Mouse (Mus musculus): Measurements from ENCODE around the gene Sprtn. TPM values are rescaled to one million over a fixed set of nuclear protein-coding genes. Genes with fewer than 3 reads are reported as not detected.

Gene Sprtn
- polyA plus RNA-seq, 1 experiment from 2014 or later = 9.0 TPM

DNA sequence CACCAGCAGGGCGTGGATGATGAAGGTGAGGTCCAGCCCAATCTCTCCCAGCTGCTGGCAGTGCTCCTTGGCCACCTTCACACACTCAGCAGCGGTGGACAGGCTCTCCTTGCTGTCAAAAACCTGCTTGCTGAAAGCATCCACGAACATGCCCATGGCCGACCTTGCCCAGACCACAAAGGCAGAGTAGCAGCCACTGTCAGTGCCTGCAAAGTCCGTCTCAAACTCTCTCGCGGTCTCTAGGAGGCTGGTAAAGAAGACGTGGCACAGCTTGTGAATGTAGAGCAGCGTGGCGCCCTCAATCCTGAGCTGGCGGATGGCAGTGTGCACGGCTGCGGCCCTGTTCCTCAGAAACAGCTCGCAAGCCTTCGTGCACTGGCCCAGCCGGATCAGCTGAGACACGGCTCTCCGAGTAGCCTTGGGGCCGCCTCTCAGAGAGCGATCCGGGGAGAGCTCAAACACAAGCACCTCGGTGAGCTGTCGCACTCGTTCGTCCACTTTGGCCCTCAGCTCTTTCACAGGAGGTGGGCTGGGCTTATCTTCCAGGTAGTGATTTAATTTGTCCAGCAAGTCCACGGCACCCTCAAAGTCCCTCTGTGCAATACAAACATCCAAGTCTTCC is 1.6 kb upstream of the Sprtn start:
- ATAC-seq = no peak
- 83% methylated on average over 26 of the region's 26 CpGs for WGBS
- Histone ChIP-seq H3K27ac (ENCODE audit: low read length) (0 out of 2 replicates have a peak overlapping the region, but pooled peaks have one; percentile 88), H3K4me2 (ENCODE audit: low read length) (peak overlapping the region; percentile 89), H3K27me3 (ENCODE audit: control insufficient read depth, insufficient read depth, low read depth, low read length) (no peaks in the 10 kb centered on the region), H3K4me1 (ENCODE audit: control insufficient read depth, insufficient read depth, low read length) (peaks cover 32% of the 10 kb centered on the region), H3K36me3 (ENCODE audit: control insufficient read depth, insufficient read depth, low read length) (peaks cover 26% of the 10 kb centered on the region), H3K9me3 (replicated peaks; ENCODE audit: control insufficient read depth, low read length, poor library complexity, severe bottlenecking) (no peaks in the 10 kb centered on the region), H3K4me3 (ENCODE audit: low read depth, low read length) (peak overlapping the region; percentile 99), H3K9ac (ENCODE audit: low read depth, low read length) (peak overlapping the region; percentile 88)

DNA sequence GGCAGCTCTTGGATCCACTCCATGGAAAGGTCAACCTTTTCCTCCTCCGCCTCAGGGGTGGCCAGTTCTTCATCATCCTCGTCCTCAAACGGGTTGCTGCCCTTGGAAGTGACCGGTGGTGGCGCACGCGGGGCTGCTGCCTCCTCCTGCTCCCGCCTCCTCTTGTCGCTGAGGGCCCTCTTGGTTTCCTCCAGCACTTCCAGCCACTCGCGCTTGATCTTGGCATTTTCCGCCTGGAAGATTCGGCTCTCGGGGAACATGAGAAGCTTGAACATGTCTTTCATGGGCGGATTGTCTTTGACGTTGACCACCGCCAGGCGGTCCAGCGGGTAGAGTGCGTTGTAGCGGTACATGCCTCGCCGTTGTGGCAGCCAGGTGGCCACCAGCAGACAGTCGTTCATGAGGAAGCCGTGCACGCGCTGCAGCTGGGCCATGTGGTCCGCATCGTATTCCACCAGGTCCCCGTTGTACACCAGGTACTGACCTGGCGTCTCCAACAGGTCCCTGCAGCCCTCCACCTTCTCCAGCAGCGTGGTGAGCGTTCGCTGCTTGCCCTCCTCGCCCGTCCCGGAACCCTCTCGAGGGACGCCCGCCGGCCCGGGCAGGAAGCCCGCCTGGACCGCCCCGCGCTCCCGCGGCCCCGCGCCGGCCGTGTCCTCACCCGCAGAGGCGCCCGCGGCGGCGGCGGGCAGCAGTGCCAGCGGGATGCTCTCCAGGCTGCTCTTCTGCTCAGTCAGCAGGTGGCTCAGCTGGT is 877 bp upstream of the Sprtn start:
- peaks cover 27% of the 10 kb centered on the region for H3K36me3 ChIP-seq (ENCODE audit: control insufficient read depth, insufficient read depth, low read length)
- ATAC-seq = peak; percentile 57
- peaks cover 32% of the 10 kb centered on the region for H3K4me1 ChIP-seq (ENCODE audit: control insufficient read depth, insufficient read depth, low read length)
- peak overlapping the region; percentile 88 for H3K9ac ChIP-seq (ENCODE audit: low read depth, low read length)
- H3K27me3 ChIP-seq (ENCODE audit: control insufficient read depth, insufficient read depth, low read depth, low read length) = no peaks in the 10 kb centered on the region
- H3K4me2 ChIP-seq (ENCODE audit: low read length) = peak overlapping the region; percentile 89
- 1% methylated on average over 56 of the region's 60 CpGs for WGBS
- peak overlapping the region; percentile 88 for H3K27ac ChIP-seq (ENCODE audit: low read length)
- H3K4me3 ChIP-seq (ENCODE audit: low read depth, low read length) = peak overlapping the region; percentile 99
- H3K9me3 ChIP-seq (replicated peaks; ENCODE audit: control insufficient read depth, low read length, poor library complexity, severe bottlenecking) = no peaks in the 10 kb centered on the region

DNA sequence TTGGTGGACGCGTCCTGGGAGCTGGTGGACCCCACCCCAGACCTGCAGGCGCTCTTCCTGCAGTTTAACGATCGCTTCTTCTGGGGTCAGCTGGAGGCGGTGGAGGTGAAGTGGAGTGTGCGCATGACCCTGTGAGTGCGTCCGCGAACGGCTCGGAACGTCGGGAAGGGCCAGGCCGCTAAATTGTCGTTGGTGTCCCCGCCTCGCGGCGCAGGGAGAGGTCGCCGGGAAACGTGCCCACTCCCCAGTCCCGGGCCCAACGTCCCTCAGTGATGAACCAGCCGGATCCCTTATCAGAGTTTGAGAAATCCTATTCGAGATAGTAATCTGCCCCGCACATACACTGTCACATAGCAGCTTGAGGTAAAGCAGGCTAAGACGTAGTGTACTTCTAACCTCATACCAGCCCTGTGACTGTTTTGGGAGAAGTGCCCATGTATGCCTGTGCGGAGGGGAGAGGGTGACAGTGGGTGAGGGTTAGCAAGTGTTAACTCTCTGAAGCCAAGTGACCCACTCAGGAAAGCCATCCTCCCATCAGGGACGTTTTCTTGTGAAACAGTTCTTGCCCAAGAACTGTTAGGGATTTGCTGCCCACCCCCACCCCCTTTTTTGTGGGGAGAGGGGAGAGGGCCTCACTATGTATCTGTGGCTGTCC is 692 bp downstream of the Sprtn start:
- Histone ChIP-seq H3K4me1 (ENCODE audit: control insufficient read depth, insufficient read depth, low read length) (peaks cover 32% of the 10 kb centered on the region), H3K4me3 (ENCODE audit: low read depth, low read length) (peak overlapping the region; percentile 99), H3K36me3 (ENCODE audit: control insufficient read depth, insufficient read depth, low read length) (peaks cover 41% of the 10 kb centered on the region), H3K9me3 (replicated peaks; ENCODE audit: control insufficient read depth, low read length, poor library complexity, severe bottlenecking) (no peaks in the 10 kb centered on the region), H3K27ac (ENCODE audit: low read length) (peak overlapping the region; percentile 88), H3K9ac (ENCODE audit: low read depth, low read length) (peak overlapping the region; percentile 84), H3K4me2 (ENCODE audit: low read length) (peak overlapping the region; percentile 82), H3K27me3 (ENCODE audit: control insufficient read depth, insufficient read depth, low read depth, low read length) (no peaks in the 10 kb centered on the region)
- 8% methylated on average over 31 of the region's 31 CpGs for whole genome bisulfite sequencing
- peak; percentile 0; the same call in 1 of the 2 replicates for ATAC-seq

DNA sequence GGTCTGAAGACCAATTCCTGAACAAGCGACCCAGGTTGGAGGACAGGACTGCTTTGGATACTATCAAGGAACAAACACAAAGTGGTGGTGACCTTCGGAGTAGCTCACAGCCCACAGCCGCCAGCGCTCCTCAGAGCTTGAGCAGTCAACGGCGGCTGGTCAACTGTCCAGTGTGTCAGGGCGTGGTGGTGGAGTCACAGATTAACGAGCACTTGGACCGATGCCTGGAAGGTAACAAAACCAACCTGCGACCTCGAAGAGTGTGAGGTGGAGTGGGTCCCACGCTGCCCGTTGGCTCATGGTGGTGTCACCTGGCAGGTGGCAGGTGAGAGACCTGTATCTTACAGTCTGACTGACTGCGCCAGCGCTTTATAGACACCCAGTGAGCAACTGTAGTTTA is 5.5 kb downstream of the Sprtn start:
- Histone ChIP-seq H3K4me3 (ENCODE audit: low read depth, low read length) (no peak overlapping the region), H3K27ac (ENCODE audit: low read length) (no peak overlapping the region), H3K27me3 (ENCODE audit: control insufficient read depth, insufficient read depth, low read depth, low read length) (no peaks in the 10 kb centered on the region), H3K4me1 (ENCODE audit: control insufficient read depth, insufficient read depth, low read length) (peaks cover 16% of the 10 kb centered on the region), H3K9ac (ENCODE audit: low read depth, low read length) (no peak overlapping the region), H3K36me3 (ENCODE audit: control insufficient read depth, insufficient read depth, low read length) (peaks cover 38% of the 10 kb centered on the region), H3K9me3 (replicated peaks; ENCODE audit: control insufficient read depth, low read length, poor library complexity, severe bottlenecking) (no peaks in the 10 kb centered on the region), H3K4me2 (ENCODE audit: low read length) (no peak overlapping the region)
- no peak for ATAC-seq
- WGBS = 96% methylated on average over 15 of the region's 15 CpGs

DNA sequence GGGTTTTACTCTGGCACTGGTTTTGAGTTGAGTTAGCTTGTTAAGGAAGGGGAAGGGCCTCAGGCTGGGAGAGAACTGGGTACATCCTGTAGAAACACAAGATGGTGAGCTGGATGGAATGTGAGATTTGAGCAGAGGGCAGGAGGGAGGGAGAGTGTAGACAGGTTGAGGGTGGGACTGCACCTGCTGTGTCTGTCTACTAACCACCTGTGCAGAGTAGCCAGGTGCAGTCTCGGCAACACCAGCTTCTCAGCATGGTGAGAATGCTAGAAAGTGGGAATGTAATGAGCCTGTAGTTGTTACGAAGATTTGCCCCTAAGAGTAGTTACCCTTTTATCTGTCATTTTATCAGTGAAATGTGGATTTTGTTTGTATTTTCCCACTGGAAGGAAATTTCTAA is 7.8 kb downstream of the Sprtn start:
- no peak overlapping the region for H3K9ac ChIP-seq (ENCODE audit: low read depth, low read length)
- WGBS = 95% methylated on average over 2 of the region's 2 CpGs
- H3K4me2 ChIP-seq (ENCODE audit: low read length) = no peak overlapping the region
- ATAC-seq = no peak
- peaks cover 43% of the 10 kb centered on the region for H3K36me3 ChIP-seq (ENCODE audit: control insufficient read depth, insufficient read depth, low read length)
- H3K4me1 ChIP-seq (ENCODE audit: control insufficient read depth, insufficient read depth, low read length) = peaks cover 3% of the 10 kb centered on the region; the same call in 1 of the 2 replicates
- no peak overlapping the region for H3K27ac ChIP-seq (ENCODE audit: low read length)
- no peaks in the 10 kb centered on the region for H3K27me3 ChIP-seq (ENCODE audit: control insufficient read depth, insufficient read depth, low read depth, low read length)
- no peak overlapping the region for H3K4me3 ChIP-seq (ENCODE audit: low read depth, low read length)
- H3K9me3 ChIP-seq (replicated peaks; ENCODE audit: control insufficient read depth, low read length, poor library complexity, severe bottlenecking) = no peaks in the 10 kb centered on the region

DNA sequence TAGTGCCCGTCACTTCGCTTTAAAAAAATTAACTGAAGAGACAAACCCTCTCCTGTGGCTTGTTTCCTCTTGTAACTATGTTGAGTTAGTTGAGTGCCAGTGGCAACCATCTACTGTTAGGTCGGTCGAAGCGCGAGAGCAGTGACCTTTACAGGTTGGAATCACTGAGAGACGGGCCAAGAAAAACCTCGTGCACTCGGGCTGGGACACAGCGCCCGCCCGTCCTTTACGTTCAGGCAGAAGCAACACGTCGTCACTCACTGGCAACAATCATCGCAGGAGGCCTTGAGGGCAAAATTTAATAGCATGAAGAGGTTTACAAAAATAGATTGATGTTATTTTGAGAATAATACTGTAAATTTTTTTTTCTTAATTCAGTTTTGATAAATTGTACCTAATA is 12.2 kb downstream of the Sprtn start:
- H3K4me1 ChIP-seq (ENCODE audit: control insufficient read depth, insufficient read depth, low read length) = peaks cover 3% of the 10 kb centered on the region; the same call in 1 of the 2 replicates
- WGBS = 96% methylated on average over 16 of the region's 16 CpGs
- H3K27ac ChIP-seq (ENCODE audit: low read length) = no peak overlapping the region
- no peak overlapping the region for H3K4me3 ChIP-seq (ENCODE audit: low read depth, low read length)
- H3K36me3 ChIP-seq (ENCODE audit: control insufficient read depth, insufficient read depth, low read length) = peaks cover 46% of the 10 kb centered on the region
- no peaks in the 10 kb centered on the region for H3K9me3 ChIP-seq (replicated peaks; ENCODE audit: control insufficient read depth, low read length, poor library complexity, severe bottlenecking)
- no peak overlapping the region for H3K9ac ChIP-seq (ENCODE audit: low read depth, low read length)
- ATAC-seq = no peak
- no peak overlapping the region for H3K4me2 ChIP-seq (ENCODE audit: low read length)
- H3K27me3 ChIP-seq (ENCODE audit: control insufficient read depth, insufficient read depth, low read depth, low read length) = no peaks in the 10 kb centered on the region

DNA sequence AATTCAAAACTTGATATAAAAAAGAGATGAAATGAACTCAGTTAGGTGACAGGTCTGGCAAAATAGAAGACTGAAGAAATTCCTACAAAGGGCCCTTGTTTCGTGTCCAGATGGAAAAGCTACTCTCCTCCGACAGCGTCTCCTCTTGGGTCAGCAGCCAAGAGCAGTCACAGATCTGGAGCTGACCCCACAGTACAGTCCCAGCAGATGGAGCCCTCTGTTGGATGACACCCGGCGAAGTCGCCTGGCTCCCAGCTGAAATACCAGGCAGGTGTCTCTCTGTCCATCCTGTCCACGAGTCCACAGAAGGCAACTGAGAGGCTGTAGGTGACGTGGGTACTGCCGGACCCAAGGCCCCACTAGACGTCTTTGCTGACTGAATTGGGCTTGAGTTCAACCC is 12.7 kb downstream of the Sprtn start:
- Histone ChIP-seq H3K9me3 (replicated peaks; ENCODE audit: control insufficient read depth, low read length, poor library complexity, severe bottlenecking) (no peaks in the 10 kb centered on the region), H3K27ac (ENCODE audit: low read length) (no peak overlapping the region), H3K4me1 (ENCODE audit: control insufficient read depth, insufficient read depth, low read length) (peaks cover 2% of the 10 kb centered on the region; the same call in 1 of the 2 replicates), H3K4me3 (ENCODE audit: low read depth, low read length) (no peak overlapping the region), H3K9ac (ENCODE audit: low read depth, low read length) (no peak overlapping the region), H3K36me3 (ENCODE audit: control insufficient read depth, insufficient read depth, low read length) (peaks cover 49% of the 10 kb centered on the region), H3K27me3 (ENCODE audit: control insufficient read depth, insufficient read depth, low read depth, low read length) (no peaks in the 10 kb centered on the region), H3K4me2 (ENCODE audit: low read length) (no peak overlapping the region)
- no peak for ATAC-seq
- 90% methylated on average over 10 of the region's 10 CpGs for WGBS

DNA sequence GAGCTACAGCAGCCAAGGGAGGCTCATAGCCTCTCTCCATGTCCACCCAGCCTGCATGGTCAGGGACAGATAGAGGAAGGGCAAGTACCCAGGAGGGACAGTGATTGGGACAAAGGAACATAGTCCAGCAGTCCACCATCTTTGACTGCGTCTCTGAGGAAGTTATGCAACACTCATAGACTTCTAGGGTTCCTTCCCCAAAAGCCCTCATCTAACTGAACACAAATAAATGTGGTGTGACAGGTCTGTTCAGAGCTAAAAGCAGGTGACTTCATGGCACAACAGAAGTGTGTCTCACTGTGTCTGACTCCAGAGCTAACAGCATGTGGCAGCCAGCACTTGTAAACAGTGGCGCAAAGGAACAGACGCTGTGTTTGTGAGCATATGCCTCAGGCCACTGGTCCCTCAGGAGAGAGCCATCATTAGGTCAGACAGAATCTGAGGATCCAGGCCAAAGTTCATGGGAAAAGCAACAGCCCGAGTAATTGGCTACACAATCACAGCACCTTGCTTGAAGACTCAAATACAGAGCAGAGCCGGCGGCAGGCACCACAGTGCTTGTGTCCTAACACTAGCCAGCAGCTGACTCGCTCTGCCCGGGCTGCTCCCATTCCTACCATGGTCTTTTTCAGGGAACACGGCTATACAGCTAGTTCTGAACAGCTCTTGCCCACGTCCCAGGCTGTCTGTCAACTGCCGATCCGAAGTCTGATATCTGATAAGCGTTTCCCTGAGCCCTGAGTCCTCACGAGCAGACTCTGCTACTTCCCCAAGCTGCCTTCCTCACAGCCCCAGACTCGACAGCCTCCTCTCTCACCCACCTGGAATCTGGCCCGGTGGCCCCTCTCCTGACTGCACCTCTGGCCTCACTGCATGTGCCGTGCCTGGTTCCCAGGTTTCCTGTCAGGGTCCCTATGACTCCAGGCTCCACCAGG is 14.5 kb downstream of the Sprtn start:
- Histone ChIP-seq H3K4me2 (ENCODE audit: low read length) (no peak overlapping the region), H3K4me1 (ENCODE audit: control insufficient read depth, insufficient read depth, low read length) (no peaks in the 10 kb centered on the region), H3K9me3 (replicated peaks; ENCODE audit: control insufficient read depth, low read length, poor library complexity, severe bottlenecking) (no peaks in the 10 kb centered on the region), H3K36me3 (ENCODE audit: control insufficient read depth, insufficient read depth, low read length) (peaks cover 44% of the 10 kb centered on the region), H3K9ac (ENCODE audit: low read depth, low read length) (no peak overlapping the region), H3K27me3 (ENCODE audit: control insufficient read depth, insufficient read depth, low read depth, low read length) (no peaks in the 10 kb centered on the region), H3K4me3 (ENCODE audit: low read depth, low read length) (no peak overlapping the region), H3K27ac (ENCODE audit: low read length) (no peak overlapping the region)
- 81% methylated on average over 17 of the region's 17 CpGs for WGBS
- ATAC-seq = no peak
